Mouse (Mus musculus) liver, adult 2 months (tissue): ENCODE data around the gene Nat8f5. TPM values are rescaled to one million over a fixed set of nuclear protein-coding genes. Genes with fewer than 3 reads are reported as not detected.
"Not testable (repeated sequence)": the region's sequence is repeated elsewhere in the genome, so short reads cannot be mapped to it uniquely, and the experiment has no call there.

Experiments
- DNase-seq: peaks from one replicate; pipeline ENCODE4 v3.0.0-alpha.2; 2011; ENCODE audit warnings: low read depth, low spot score; ENCODE audit errors: extremely low read depth
- H3K27ac ChIP-seq: fragments of 200-500 bp; replicated peaks from 2 replicates; pipeline ENCODE4 v1.5.1; 2012; ENCODE audit warnings: low read depth, mild to moderate bottlenecking, control low read depth, inconsistent platforms, low read length; ENCODE audit not compliant: insufficient read depth
- H3K27me3 ChIP-seq: fragments of 200-500 bp; 2 replicates; pipeline ENCODE4 v1.6.1; 2012; ENCODE audit warnings: mild to moderate bottlenecking, moderate library complexity, low read length, inconsistent platforms; ENCODE audit not compliant: control insufficient read depth, insufficient read depth
- H3K36me3 ChIP-seq: fragments of 200-500 bp; 2 replicates; pipeline ENCODE4 v1.6.1; 2012; ENCODE audit warnings: low read length, inconsistent platforms; ENCODE audit not compliant: control insufficient read depth, insufficient read depth
- H3K4me1 ChIP-seq: fragments of 200-500 bp; 2 replicates; pipeline ENCODE4 v1.6.1; 2011; ENCODE audit warnings: low read length; ENCODE audit not compliant: control insufficient read depth, insufficient read depth
- H3K4me3 ChIP-seq: fragments of 200-500 bp; 2 replicates; pipeline ENCODE4 v1.5.1; 2011; ENCODE audit warnings: low read depth, mild to moderate bottlenecking, control low read depth, low read length, moderate library complexity; ENCODE audit not compliant: insufficient read depth
- H3K79me2 ChIP-seq: fragments of 200-500 bp; 2 replicates; pipeline ENCODE4 v1.6.1; 2012; ENCODE audit warnings: inconsistent platforms, mild to moderate bottlenecking, low read length, moderate library complexity; ENCODE audit not compliant: control insufficient read depth, insufficient read depth
- H3K9ac ChIP-seq: fragments of 200-500 bp; 2 replicates; pipeline ENCODE4 v1.6.1; 2012; ENCODE audit warnings: low read depth, mild to moderate bottlenecking, control low read depth, inconsistent platforms, low read length
- CTCF ChIP-seq: fragments of 200-500 bp; IDR thresholded peaks from 2 replicates; pipeline ENCODE4 v1.5.1; 2011; ENCODE audit warnings: low read depth, low read length, control low read depth
- POLR2A ChIP-seq: fragments of 200-500 bp; IDR thresholded peaks from 2 replicates; pipeline ENCODE4 v1.6.1; 2011; ENCODE audit warnings: low read length, control low read depth; ENCODE audit not compliant: insufficient read depth; ENCODE audit errors: extremely low read depth
- WGBS: fragments of 180-500 bp; shearing (Covaris S2); methylation state at CpG from one replicate; pipeline ENCODE4 v1.1.7; 2018; 5-methylcytosine and 5-hydroxymethylcytosine counted together
- polyA plus RNA-seq: library from polyadenylated mRNA; depleted of rRNA; stranded (reverse); fragments of >200 nt; gene quantifications from 2 replicates; pipeline ENCODE4 v1.2.3, GENCODE M21; 2012
- total RNA-seq: library from RNA; depleted of rRNA; stranded (reverse); fragments of >200 nt; gene quantifications from 2 replicates; pipeline ENCODE4 v1.2.3, GENCODE M21; 2014

The Nat8f5 gene
- total and polyA plus RNA-seq, 2 experiments = 0.18 to 0.53 TPM

DNA sequence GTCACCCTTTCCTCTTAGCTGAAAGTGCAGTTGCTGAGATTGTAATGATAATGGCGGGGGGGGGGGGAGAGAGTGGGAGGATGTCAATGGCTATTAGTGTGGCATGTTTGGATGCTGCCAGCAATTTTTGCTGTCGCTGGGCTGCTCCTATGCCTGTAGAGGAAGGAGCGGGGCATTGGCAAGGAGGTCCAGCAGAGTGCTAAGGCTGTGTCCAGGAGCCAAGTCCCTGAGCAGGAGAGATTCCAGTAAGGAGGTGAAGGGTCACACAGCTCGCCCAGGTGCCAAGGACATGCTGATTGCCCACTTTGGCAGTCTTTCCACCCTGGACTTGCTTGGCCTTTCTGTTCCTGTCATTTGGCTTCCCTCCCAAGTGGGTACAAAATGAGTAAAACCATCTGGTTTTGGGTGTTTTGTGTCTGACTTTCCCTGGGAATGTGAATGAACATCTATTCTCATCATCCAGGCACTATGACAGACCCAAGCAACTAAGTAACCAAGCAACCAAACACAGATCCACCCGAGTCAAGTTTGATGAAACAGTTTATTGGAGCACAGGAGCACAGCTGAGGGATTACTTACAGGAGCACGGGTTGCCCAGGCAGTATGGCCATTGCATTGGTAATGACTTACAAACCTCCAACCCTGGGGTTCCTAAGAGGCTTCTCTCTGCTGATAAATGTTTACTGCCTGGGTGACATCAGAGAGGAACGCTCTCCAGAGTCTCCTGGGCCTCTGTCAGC, 44.3 kb upstream of the Nat8f5 start:
- Histone ChIP-seq H3K4me1 (peaks cover 20% of the 10 kb centered on the region), H3K9ac (peak overlapping the region; percentile 28), H3K27ac (peak overlapping the region; percentile 100)
- not testable (repeated sequence) for H3K79me2 ChIP-seq, H3K4me3 ChIP-seq, H3K27me3 ChIP-seq, H3K36me3 ChIP-seq
- WGBS = 22% methylated on average over 6 of the region's 7 CpGs
- DNase-seq = peak; percentile 93
- peak; percentile 75; the same call in 1 of the 2 replicates for TF ChIP-seq POLR2A

DNA sequence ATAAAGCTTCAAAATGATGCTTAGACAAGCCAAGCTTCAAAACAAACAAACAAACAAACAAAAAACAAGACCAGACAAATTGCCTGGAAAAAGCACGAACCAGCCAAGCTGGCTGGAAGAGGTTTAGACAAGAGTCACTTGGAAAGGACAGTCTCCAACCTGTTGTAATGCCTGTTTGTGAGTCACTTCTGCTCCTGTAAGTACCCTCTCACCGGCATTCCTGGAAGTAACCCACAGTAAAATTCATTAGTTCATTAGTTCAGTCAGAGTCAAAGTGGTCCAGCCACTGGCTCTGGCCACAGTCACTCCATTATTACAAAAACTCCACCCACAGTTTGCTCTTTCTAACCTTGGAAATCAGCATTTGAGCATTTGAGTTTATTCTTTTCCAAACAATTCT, 43.1 kb upstream of the Nat8f5 start:
- Histone ChIP-seq H3K27me3 (no peaks in the 10 kb centered on the region), H3K27ac (peak overlapping the region; percentile 14), H3K79me2 (0 out of 2 replicates have a peak, but pooled peaks cover 6% of the 10 kb centered on the region), H3K4me3 (no peak overlapping the region), H3K4me1 (peaks cover 20% of the 10 kb centered on the region), H3K36me3 (peaks cover 4% of the 10 kb centered on the region; the same call in 1 of the 2 replicates), H3K9ac (no peak overlapping the region)
- TF ChIP-seq CTCF (no peak), POLR2A (no peak)
- WGBS = 25% methylated on average over 2 of the region's 2 CpGs
- peak; percentile 55 for DNase-seq

DNA sequence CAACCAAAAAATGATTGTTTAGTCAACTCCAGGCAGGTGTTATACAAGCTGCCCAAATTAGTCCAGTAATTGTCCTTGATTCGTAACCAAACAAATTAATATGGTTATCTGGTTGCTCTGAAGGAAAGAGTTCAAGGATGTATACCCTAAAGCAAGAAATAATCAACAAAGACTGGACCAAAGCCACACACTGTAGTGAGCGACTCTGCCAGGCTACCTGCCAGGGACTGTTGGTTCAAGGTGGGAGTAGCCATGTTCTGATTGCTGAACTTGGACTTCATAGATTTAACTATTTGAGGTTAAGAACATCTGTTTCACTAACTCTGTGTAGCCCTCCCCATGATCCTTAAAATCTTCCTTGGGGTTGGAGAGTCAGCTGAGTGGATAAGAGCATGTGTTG, 42.4 kb upstream of the Nat8f5 start:
- peak; percentile 83 for DNase-seq
- H3K4me1 ChIP-seq = peaks cover 20% of the 10 kb centered on the region
- H3K79me2 ChIP-seq = 0 out of 2 replicates have a peak, but pooled peaks cover 6% of the 10 kb centered on the region
- no peak overlapping the region for H3K4me3 ChIP-seq
- H3K36me3 ChIP-seq = peaks cover 4% of the 10 kb centered on the region; the same call in 1 of the 2 replicates
- H3K27ac ChIP-seq = peak overlapping the region; percentile 14
- no peak overlapping the region for H3K9ac ChIP-seq
- no peaks in the 10 kb centered on the region for H3K27me3 ChIP-seq
- TF ChIP-seq POLR2A = no peak
- no peak for TF ChIP-seq CTCF
- WGBS = 20% methylated on average over 2 of the region's 2 CpGs

DNA sequence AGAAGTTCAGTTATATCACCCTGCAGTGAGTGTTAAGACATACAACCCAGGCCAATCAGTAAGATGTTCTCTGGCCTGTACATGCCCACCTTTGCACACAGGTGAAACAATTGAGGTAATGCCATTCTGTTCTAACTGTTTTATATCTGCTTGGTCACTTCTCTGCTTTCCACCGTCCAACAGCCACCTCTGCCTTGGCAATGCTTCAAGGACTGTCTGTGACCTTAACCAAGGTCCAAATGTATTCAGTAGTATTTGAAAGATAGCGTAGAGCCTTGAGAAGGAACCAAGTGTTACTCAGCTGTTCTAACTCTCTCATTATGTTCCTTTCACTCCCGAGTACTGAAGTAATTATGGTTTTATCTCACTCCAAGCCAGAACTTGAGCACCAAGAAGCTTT, 41.8 kb upstream of the Nat8f5 start:
- 0 out of 2 replicates have a peak, but pooled peaks cover under 1% of the 10 kb centered on the region for H3K79me2 ChIP-seq
- no peaks in the 10 kb centered on the region for H3K27me3 ChIP-seq

DNA sequence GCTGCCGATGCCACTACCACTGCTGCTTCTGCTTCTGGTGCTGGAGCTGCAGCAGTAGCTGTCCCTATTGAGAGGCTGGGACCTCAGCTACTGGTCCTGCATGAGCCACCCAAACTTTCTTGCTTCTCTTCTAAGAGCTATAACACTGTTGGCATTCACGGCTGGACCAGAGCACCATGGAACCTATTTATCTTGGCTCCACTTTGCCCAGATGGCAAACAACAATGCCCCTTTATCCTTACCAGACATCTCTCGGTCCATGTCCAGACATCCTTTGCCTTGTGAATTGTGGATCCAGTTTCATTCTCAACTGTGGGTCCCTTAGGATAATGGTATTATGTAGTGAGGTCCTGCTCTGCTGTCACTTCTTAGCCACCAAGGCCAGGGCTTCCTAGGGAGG, 40.5 kb upstream of the Nat8f5 start:
- Histone ChIP-seq H3K4me3 (no peak overlapping the region), H3K4me1 (peaks cover 28% of the 10 kb centered on the region), H3K27ac (peak overlapping the region; percentile 30), H3K79me2 (no peaks in the 10 kb centered on the region), H3K9ac (no peak overlapping the region), H3K27me3 (no peaks in the 10 kb centered on the region), H3K36me3 (no peaks in the 10 kb centered on the region)
- 24% methylated on average over 3 of the region's 3 CpGs for WGBS
- TF ChIP-seq POLR2A (no peak), CTCF (no peak)
- DNase-seq = peak; percentile 68

More for the DNA sequence above, 41.8 kb upstream of the Nat8f5 start:
- peaks cover 20% of the 10 kb centered on the region for H3K4me1 ChIP-seq
- H3K4me3 ChIP-seq = no peak overlapping the region
- H3K27ac ChIP-seq = peak overlapping the region; percentile 35
- H3K9ac ChIP-seq = no peak overlapping the region
- peak; percentile 89 for DNase-seq
- 12% methylated on average over 3 of the region's 3 CpGs for WGBS
- no peak for TF ChIP-seq POLR2A
- no peak for TF ChIP-seq CTCF
- H3K36me3 ChIP-seq = 0 out of 2 replicates have a peak, but pooled peaks cover 2% of the 10 kb centered on the region

DNA sequence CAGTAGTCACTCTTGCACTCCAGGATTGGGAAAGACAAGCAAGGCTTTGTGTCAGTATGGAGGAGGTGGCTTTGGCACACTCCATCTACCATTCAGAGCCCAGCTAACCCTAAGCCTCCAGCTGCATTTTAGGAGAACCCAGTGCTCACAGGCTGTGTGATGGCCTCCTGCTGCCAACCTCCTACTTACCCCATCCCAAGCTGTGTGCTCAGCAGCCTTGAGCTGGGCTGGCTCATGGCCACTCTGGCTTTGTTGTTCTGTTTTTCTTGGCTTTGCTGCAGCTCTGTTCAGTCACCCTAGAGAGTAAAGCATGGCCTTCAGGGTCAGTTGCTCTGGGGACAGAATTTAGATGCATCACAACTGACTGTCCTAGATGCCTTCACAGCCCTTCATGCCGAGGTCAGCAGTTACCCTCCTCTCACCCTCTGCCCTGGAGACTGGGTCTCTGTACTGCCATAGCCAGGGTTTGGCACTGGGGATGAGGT, 35.5 kb upstream of the Nat8f5 start:
- WGBS = 14% methylated on average over 1 of the region's 1 CpGs
- H3K4me3 ChIP-seq = no peak overlapping the region
- peaks cover 43% of the 10 kb centered on the region for H3K4me1 ChIP-seq
- TF ChIP-seq POLR2A (no peak), CTCF (no peak)
- no peaks in the 10 kb centered on the region for H3K27me3 ChIP-seq
- H3K79me2 ChIP-seq = 0 out of 2 replicates have a peak, but pooled peaks cover 2% of the 10 kb centered on the region
- no peaks in the 10 kb centered on the region for H3K36me3 ChIP-seq
- H3K27ac ChIP-seq = peak overlapping the region; percentile 79
- peak; percentile 100 for DNase-seq
- H3K9ac ChIP-seq = 0 out of 2 replicates have a peak overlapping the region, but pooled peaks have one; percentile 32
